Mouse (Mus musculus) neural tube, embryonic 11.5 days (tissue): Measurements from ENCODE around the gene Kcnj1. TPM values are rescaled to one million over a fixed set of nuclear protein-coding genes. Genes with fewer than 3 reads are reported as not detected.

Experiments
- ATAC-seq: fragments of 200-750 bp; cut with Nextera tagmentation; 2 replicates; pipeline ENCODE4 v1.8.0; 2017; ENCODE audit warnings: moderate number of reproducible peaks, mild to moderate bottlenecking, moderate TSS enrichment, moderate library complexity; ENCODE audit not compliant: insufficient read depth, low FRiP score, low TSS enrichment
- DNase-seq: peaks from one replicate; pipeline ENCODE4 v3.0.0-alpha.2; 2015; ENCODE audit warnings: low spot score
- H3K27ac ChIP-seq: fragments of 300-500 bp; sonication (generic); 2 replicates; pipeline ENCODE4 v1.5.1; 2014; ENCODE audit warnings: low read depth, mild to moderate bottlenecking, low read length
- H3K27me3 ChIP-seq: fragments of 300-500 bp; sonication (generic); 2 replicates; pipeline ENCODE4 v1.6.1; 2014; ENCODE audit warnings: mild to moderate bottlenecking, low read length, mixed read lengths; ENCODE audit not compliant: control insufficient read depth, insufficient read depth
- H3K36me3 ChIP-seq: fragments of 300-500 bp; sonication (generic); 2 replicates; pipeline ENCODE4 v1.6.1; 2014; ENCODE audit warnings: mild to moderate bottlenecking, low read length, moderate library complexity, mixed read lengths; ENCODE audit not compliant: control insufficient read depth, insufficient read depth
- H3K4me1 ChIP-seq: fragments of 300-500 bp; sonication (generic); 2 replicates; pipeline ENCODE4 v1.6.1; 2014; ENCODE audit warnings: low read length, mixed read lengths; ENCODE audit not compliant: control insufficient read depth, insufficient read depth
- H3K4me2 ChIP-seq: fragments of 300-500 bp; sonication (generic); 2 replicates; pipeline ENCODE4 v1.6.1; 2014; ENCODE audit warnings: low read depth, mild to moderate bottlenecking, moderate library complexity
- H3K4me3 ChIP-seq: fragments of 300-500 bp; sonication (generic); 2 replicates; pipeline ENCODE4 v1.5.1; 2014; ENCODE audit warnings: low read depth, low read length
- H3K9ac ChIP-seq: fragments of 300-500 bp; sonication (generic); 2 replicates; pipeline ENCODE4 v1.6.1; 2014; ENCODE audit warnings: mild to moderate bottlenecking, low read length
- H3K9me3 ChIP-seq: fragments of 300-500 bp; sonication (generic); 2 replicates; pipeline ENCODE4 v1.6.1; 2016; ENCODE audit warnings: low read length; ENCODE audit not compliant: control insufficient read depth
- WGBS: fragments of 180-500 bp; shearing (Covaris S2); extraction: QIAGEN DNeasy Blood & Tissue Kit; methylation state at CpG from one replicate; pipeline ENCODE4 v1.1.7; 2014; 5-methylcytosine and 5-hydroxymethylcytosine counted together
- polyA plus RNA-seq: library from polyadenylated mRNA; unstranded; fragments of >200 nt; fragmentation: Nextera tagmentation; extraction: Ambion mirVana; gene quantifications from 2 replicates; pipeline ENCODE4 v1.2.1, GENCODE M21; 2014

Kcnj1 gene
- not detected in 2 replicates for polyA plus RNA-seq

DNA sequence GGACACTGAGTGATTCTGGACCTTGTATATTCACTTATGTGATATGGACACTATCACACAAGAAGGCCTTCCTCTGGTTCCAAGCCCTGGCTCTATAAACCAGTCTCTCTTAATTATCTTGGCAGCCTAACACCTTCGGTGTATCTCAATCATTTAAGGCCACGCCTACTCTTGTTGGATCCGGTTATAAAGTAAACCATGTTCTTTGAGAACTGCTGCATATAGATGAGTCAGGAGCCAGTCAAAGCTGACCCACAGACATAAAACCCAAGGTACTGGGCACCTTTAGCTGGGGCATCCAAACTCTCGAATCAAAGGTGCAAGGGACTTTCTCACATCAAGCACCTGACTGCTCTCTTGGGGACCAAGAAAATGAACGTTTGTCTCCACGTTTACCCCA is at the start of gene Kcnj1:
Kcnj1 (plus strand) TSS at position 292 of the 400 bp plus-strand sequence.
- no peaks in the 10 kb centered on the region for H3K4me1 ChIP-seq
- no peak within 1 kb of the TSS for H3K27ac ChIP-seq
- no peak within 1 kb of the TSS for H3K4me2 ChIP-seq
- no peaks in the 10 kb centered on the region for H3K36me3 ChIP-seq
- H3K9me3 ChIP-seq: no peaks in the 10 kb centered on the region
- no peaks in the 10 kb centered on the region for H3K27me3 ChIP-seq
- H3K9ac ChIP-seq: no peak within 1 kb of the TSS
- no peak within 1 kb of the TSS for H3K4me3 ChIP-seq
- no peak for ATAC-seq
- 89% methylated on average over 6 of the region's 6 CpGs for WGBS
- DNase-seq: no peak

DNA sequence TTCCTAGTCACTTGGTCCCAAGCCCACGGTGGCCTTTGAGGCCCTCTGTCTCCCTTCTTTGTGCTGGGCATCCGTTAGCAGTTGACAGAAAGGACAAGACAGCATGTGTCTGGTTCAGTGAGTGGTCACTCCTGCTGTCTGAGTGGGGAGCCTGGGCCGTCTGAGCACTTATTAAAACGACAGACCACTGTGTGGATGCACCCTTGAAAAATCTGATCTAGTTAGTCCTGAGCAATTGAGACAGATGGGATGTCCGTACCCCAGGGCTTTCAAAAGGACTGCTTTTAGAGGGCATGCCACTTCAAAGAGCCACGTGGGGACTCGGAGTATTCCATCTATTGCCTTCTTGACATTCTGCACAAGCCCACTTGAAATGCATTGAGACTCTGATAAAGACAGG is 48.7 kb upstream of the Kcnj1 start:
- no peak for DNase-seq
- Histone ChIP-seq H3K9ac (no peak overlapping the region), H3K36me3 (no peaks in the 10 kb centered on the region), H3K9me3 (no peaks in the 10 kb centered on the region), H3K4me2 (no peak overlapping the region), H3K4me1 (peaks cover 2% of the 10 kb centered on the region; the same call in 1 of the 2 replicates), H3K4me3 (no peak overlapping the region), H3K27ac (no peak overlapping the region), H3K27me3 (no peaks in the 10 kb centered on the region)
- WGBS: 49% methylated on average over 7 of the region's 7 CpGs
- ATAC-seq: no peak

DNA sequence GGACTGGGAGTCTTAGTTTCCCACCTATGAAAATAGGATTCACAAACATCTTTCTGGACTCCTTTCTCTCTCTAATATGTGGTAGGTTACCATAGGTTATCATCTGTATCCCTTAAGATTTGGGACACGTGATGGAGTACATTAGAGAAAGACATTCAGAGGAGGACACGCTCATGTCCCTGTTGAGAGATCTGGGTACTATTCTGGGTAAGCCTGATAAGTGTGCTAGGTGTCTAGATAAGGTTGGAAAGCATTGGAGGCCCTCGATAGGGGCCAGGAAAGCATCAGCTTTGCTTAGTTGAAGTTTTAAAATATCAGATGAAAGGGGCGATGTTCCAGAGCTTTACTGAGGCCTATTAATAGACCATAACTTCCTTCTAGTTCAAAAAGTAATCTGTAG is 43.5 kb upstream of the Kcnj1 start:
- 92% methylated on average over 4 of the region's 4 CpGs for WGBS
- ATAC-seq: no peak

DNA sequence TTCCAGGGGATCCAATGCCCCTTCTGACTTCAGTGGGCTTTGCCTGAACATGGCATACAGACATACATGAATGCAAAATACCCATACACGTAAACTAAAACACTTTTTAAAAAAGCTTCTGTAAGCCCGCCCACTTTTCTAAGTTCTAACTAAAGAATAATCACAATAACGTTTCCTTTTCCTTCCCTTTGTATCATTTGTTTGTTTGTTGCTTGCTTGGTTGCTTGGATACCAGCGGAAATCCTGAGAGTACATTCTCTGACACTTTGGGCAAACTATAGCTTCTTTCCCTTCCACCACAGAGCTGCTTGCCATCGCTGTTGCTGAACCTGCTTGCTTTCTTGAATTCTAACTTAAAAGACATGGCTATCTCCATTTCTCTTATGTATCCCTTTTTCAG is 41.1 kb upstream of the Kcnj1 start:
- H3K9me3 ChIP-seq: no peaks in the 10 kb centered on the region
- H3K4me3 ChIP-seq: no peak overlapping the region
- no peaks in the 10 kb centered on the region for H3K36me3 ChIP-seq
- H3K27me3 ChIP-seq: no peaks in the 10 kb centered on the region
- 88% methylated on average over 5 of the region's 5 CpGs for WGBS
- no peak overlapping the region for H3K27ac ChIP-seq
- H3K4me2 ChIP-seq: no peak overlapping the region
- H3K9ac ChIP-seq: no peak overlapping the region
- ATAC-seq (no peak), DNase-seq (no peak)
- no peaks in the 10 kb centered on the region for H3K4me1 ChIP-seq

More for the DNA sequence above, 43.5 kb upstream of the Kcnj1 start:
- Histone ChIP-seq H3K27ac (no peak overlapping the region), H3K4me2 (no peak overlapping the region), H3K9me3 (no peaks in the 10 kb centered on the region), H3K36me3 (no peaks in the 10 kb centered on the region), H3K27me3 (no peaks in the 10 kb centered on the region), H3K4me1 (no peaks in the 10 kb centered on the region), H3K9ac (no peak overlapping the region), H3K4me3 (no peak overlapping the region)
- DNase-seq: no peak

DNA sequence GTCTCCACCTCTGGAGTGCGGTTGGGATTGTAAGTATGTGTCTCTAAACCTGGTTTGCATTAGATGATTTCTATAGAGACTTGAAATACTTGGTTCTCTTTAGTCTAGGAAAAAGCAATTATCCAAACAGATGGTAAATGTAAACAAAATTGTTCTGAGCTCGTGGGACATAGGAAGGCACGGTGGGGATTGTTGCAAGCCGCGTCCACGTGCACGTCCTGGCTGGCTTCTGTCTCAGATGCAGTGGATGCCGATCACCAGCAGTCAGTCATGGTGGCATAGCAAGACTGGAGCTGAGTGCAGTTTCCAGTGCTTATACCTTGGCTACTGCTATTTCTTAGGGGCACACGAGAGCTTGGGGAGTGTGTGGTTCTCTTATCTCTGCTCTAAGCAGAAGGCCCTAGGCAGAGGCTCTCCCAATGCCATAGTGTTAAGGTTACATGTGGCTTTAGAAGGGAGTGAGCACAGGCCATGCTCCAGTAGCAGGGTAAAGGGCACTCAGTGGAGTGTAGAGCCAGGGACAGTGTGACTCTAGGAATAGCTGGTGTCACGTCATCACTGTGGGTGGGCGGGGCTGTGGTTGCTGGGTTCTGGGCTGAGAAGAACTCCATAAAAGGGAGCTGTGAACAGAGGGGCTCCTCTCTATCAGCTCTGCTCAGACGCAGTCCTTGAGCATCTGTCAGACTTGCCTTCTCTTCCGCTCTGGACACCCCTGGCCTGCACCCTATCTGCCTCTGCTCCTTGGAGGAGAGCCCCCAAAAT is 36.7 kb upstream of the Kcnj1 start:
- no peak for ATAC-seq
- Histone ChIP-seq H3K36me3 (no peaks in the 10 kb centered on the region), H3K27me3 (no peaks in the 10 kb centered on the region), H3K9me3 (no peaks in the 10 kb centered on the region), H3K4me1 (no peaks in the 10 kb centered on the region), H3K4me3 (no peak overlapping the region), H3K4me2 (no peak overlapping the region), H3K27ac (no peak overlapping the region), H3K9ac (no peak overlapping the region)
- WGBS: 84% methylated on average over 13 of the region's 13 CpGs
- no peak for DNase-seq

DNA sequence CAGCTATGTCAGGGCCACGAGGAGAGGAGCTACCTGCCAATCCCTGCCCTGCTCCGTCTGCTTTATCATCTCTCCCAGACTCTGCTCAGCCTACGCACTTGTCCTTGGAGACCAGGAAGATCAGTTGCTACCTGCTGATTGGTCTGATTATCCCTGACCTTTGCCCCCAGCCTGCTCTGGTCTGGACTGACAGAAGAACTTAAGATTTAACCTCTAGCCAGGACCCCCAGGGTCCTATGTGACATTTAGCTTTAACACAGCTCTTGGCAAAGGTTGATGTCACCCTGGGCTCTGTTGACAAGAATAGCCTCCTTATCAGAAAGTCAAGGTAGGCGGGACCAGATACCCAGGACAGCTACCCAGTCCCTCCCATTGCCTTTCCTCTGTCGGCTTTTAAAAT is 31.5 kb upstream of the Kcnj1 start:
- Histone ChIP-seq H3K27ac (no peak overlapping the region), H3K4me1 (peaks cover 7% of the 10 kb centered on the region), H3K9ac (no peak overlapping the region), H3K27me3 (peaks cover 39% of the 10 kb centered on the region), H3K4me3 (no peak overlapping the region), H3K36me3 (no peaks in the 10 kb centered on the region), H3K9me3 (no peaks in the 10 kb centered on the region), H3K4me2 (no peak overlapping the region)
- no peak for ATAC-seq
- 65% methylated on average over 5 of the region's 5 CpGs for WGBS
- DNase-seq: no peak

DNA sequence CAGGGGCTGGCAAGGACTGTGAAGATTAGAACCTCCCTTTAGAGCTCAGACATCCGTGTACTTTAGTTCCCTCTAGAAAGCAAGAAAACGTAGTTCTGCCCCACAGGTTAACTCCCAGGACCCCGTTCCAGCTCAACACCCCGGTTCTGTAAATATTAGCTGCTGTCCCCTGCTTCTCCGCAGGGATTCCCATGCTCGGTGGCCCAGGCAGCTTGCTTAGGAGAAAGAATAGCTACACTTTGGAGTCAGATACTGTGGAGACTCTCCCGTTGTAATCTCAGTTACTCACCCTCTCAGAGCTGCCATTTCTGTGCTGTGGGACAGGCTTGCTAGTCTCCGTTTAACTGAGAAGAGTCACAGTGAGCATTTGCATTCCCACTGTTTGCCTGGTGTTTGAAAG is 29.4 kb upstream of the Kcnj1 start:
- Histone ChIP-seq H3K4me1 (peaks cover 7% of the 10 kb centered on the region), H3K27me3 (peaks cover 40% of the 10 kb centered on the region)

DNA sequence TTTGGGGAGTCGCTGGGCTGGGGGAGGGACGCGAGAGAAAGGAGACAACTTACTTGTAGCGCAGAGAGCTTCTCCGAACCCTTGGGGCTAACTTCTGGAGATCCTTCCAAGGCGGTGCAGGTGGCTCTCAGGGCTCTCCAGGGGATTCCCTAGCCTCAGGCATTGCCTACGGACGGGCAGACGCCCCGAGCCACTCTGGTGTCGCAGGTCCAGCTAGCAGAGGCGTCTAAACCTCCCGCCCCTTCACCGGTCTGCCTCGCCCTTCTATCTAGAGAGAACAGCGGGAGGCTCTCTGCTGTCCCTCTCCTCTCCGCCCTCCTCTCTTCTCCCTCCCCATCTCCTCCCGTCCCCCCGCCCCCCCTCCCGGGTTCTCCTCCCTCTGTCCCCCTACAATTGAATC is 28.2 kb upstream of the Kcnj1 start, which contains the start of gene Kcnj5:
Kcnj5 (minus strand) TSS at position 300 of the 400 bp plus-strand sequence.
- Histone ChIP-seq H3K4me3 (peak within 1 kb of the TSS; percentile 29), H3K36me3 (no peaks in the 10 kb centered on the region), H3K27ac (no peak within 1 kb of the TSS), H3K4me2 (peak within 1 kb of the TSS; percentile 52), H3K9me3 (no peaks in the 10 kb centered on the region), H3K9ac (peak within 1 kb of the TSS; percentile 41), H3K27me3 (peaks cover 40% of the 10 kb centered on the region), H3K4me1 (peaks cover 7% of the 10 kb centered on the region)
- WGBS: 0% methylated on average over 20 of the region's 20 CpGs
- ATAC-seq: no peak
- DNase-seq: peak; percentile 28

More for the DNA sequence above, 29.4 kb upstream of the Kcnj1 start:
- Histone ChIP-seq H3K9ac (no peak overlapping the region), H3K27ac (no peak overlapping the region), H3K4me3 (no peak overlapping the region), H3K9me3 (no peaks in the 10 kb centered on the region), H3K4me2 (no peak overlapping the region), H3K36me3 (no peaks in the 10 kb centered on the region)
- ATAC-seq (no peak), DNase-seq (no peak)
- 12% methylated on average over 8 of the region's 8 CpGs for WGBS

DNA sequence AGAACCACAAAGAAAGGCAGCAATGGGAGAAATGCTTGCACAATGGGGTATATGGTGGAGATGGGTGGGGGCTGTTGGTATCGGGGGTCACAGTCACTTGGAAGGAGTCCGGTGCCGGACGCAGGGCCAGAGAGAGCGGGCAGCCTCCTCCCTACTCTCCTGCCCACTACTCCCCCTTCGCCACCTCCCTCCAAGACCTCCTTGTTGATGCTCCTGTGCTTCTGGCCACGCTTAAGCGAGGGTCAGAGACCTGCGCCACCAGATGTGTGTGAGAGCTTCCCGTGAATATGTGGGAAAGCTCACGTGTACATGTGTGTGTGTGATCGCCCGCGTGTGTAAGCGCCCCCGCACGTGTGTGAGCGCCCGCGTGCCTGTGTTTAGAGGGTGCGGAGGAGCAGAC is 27.8 kb upstream of the Kcnj1 start:
- ATAC-seq (peak; percentile 56; the same call in 1 of the 2 replicates), DNase-seq (peak; percentile 23)
- peaks cover 7% of the 10 kb centered on the region for H3K4me1 ChIP-seq
- peaks cover 40% of the 10 kb centered on the region for H3K27me3 ChIP-seq
- WGBS: under 1% methylated on average over 21 of the region's 21 CpGs
- H3K9me3 ChIP-seq: no peaks in the 10 kb centered on the region
- peak overlapping the region; percentile 29 for H3K4me3 ChIP-seq
- H3K9ac ChIP-seq: peak overlapping the region; percentile 41
- H3K4me2 ChIP-seq: peak overlapping the region; percentile 52
- H3K27ac ChIP-seq: no peak overlapping the region
- H3K36me3 ChIP-seq: no peaks in the 10 kb centered on the region
